Mouse (Mus musculus): ENCODE measurements around the gene Ranbp9. TPM values are rescaled to one million over a fixed set of nuclear protein-coding genes. Genes with fewer than 3 reads are reported as not detected.

The Ranbp9 gene
- total RNA-seq (2015) = 82.8 and 98.1 TPM in 2 replicates
- total RNA-seq (2017) = 64.5 and 82.0 TPM in 2 replicates

- ATAC-seq (replicated peaks; ENCODE audit: poor library complexity) = peak; percentile 47
Measured at GRCm38 (mm10) chr13:43480957-43481858, at the start of gene Ranbp9. Gene Ranbp9 (minus strand): TSS chr13:43481282.

- ATAC-seq (replicated peaks; ENCODE audit: poor library complexity) = peak; percentile 54
Measured at GRCm38 (mm10) chr13:43530129-43530831, 49.2 kb upstream of the Ranbp9 start.

- ATAC-seq (replicated peaks; ENCODE audit: poor library complexity) = no peak
Measured at GRCm38 (mm10) chr13:43526289-43526688, 45.2 kb upstream of the Ranbp9 start.

- peak; percentile 49 for ATAC-seq (replicated peaks; ENCODE audit: poor library complexity)
Measured at GRCm38 (mm10) chr13:43525363-43526134, 44.5 kb upstream of the Ranbp9 start.

- ATAC-seq (replicated peaks; ENCODE audit: poor library complexity) = peak; percentile 82
Measured at GRCm38 (mm10) chr13:43524491-43525362, 43.6 kb upstream of the Ranbp9 start.

- no peak for ATAC-seq (replicated peaks; ENCODE audit: poor library complexity)
Measured at GRCm38 (mm10) chr13:43523906-43524480, 42.9 kb upstream of the Ranbp9 start.

GRCm38 (mm10) chr13:43521940-43522339 is 40.9 kb upstream of the Ranbp9 start:
- ATAC-seq (replicated peaks; ENCODE audit: poor library complexity) = no peak

- no peak for ATAC-seq (replicated peaks; ENCODE audit: poor library complexity)
Measured at GRCm38 (mm10) chr13:43519251-43519650, 38.2 kb upstream of the Ranbp9 start.

GRCm38 (mm10) chr13:43517371-43517770 is 36.3 kb upstream of the Ranbp9 start:
- ATAC-seq (replicated peaks; ENCODE audit: poor library complexity) = no peak

GRCm38 (mm10) chr13:43516931-43517330 is 35.8 kb upstream of the Ranbp9 start:
- no peak for ATAC-seq (replicated peaks; ENCODE audit: poor library complexity)

- ATAC-seq (replicated peaks; ENCODE audit: poor library complexity) = peak; percentile 30; the same call in 1 of the 2 replicates
Measured at GRCm38 (mm10) chr13:43516119-43516518, 35.0 kb upstream of the Ranbp9 start.

GRCm38 (mm10) chr13:43514950-43515358 is 33.9 kb upstream of the Ranbp9 start:
- ATAC-seq (replicated peaks; ENCODE audit: poor library complexity) = peak; percentile 91

GRCm38 (mm10) chr13:43512736-43513135 is 31.7 kb upstream of the Ranbp9 start:
- ATAC-seq (replicated peaks; ENCODE audit: poor library complexity) = no peak

GRCm38 (mm10) chr13:43505798-43506197 is 24.7 kb upstream of the Ranbp9 start:
- peak; percentile 80 for ATAC-seq (replicated peaks; ENCODE audit: poor library complexity)

GRCm38 (mm10) chr13:43503395-43503850 is 22.3 kb upstream of the Ranbp9 start:
- peak; percentile 49 for ATAC-seq (replicated peaks; ENCODE audit: poor library complexity)

- ATAC-seq (replicated peaks; ENCODE audit: poor library complexity) = no peak
Measured at GRCm38 (mm10) chr13:43501601-43502000, 20.5 kb upstream of the Ranbp9 start.

GRCm38 (mm10) chr13:43500483-43500850 is 19.4 kb upstream of the Ranbp9 start:
- ATAC-seq (replicated peaks; ENCODE audit: poor library complexity) = no peak

- no peak for ATAC-seq (replicated peaks; ENCODE audit: poor library complexity)
Measured at GRCm38 (mm10) chr13:43499731-43500482, 18.8 kb upstream of the Ranbp9 start.

GRCm38 (mm10) chr13:43498849-43499248 is 17.8 kb upstream of the Ranbp9 start:
- no peak for ATAC-seq (replicated peaks; ENCODE audit: poor library complexity)
